Mouse (Mus musculus): Measurements from ENCODE around the gene Emilin1. TPM values are rescaled to one million over a fixed set of nuclear protein-coding genes. Genes with fewer than 3 reads are reported as not detected.
A peak's percentile ranks its signal among the peaks of the same experiment; 100 is the strongest.

The Emilin1 gene
- polyA plus RNA-seq, 2 experiments = 191 to 222 TPM

- Histone ChIP-seq H3K4me1 (ENCODE audit: control insufficient read depth, insufficient read depth, low read length) (peaks cover 19% of the 10 kb centered on the region), H3K36me3 (ENCODE audit: control insufficient read depth, insufficient read depth, low read length) (peaks cover 50% of the 10 kb centered on the region), H3K4me3 (replicated peaks; ENCODE audit: low read length) (no peak overlapping the region), H3K9me3 (ENCODE audit: control insufficient read depth, low read length) (no peaks in the 10 kb centered on the region), H3K27ac (replicated peaks; ENCODE audit: low read depth, low read length) (no peak overlapping the region), H3K27me3 (ENCODE audit: control insufficient read depth, insufficient read depth, low read length) (no peaks in the 10 kb centered on the region), H3K4me2 (replicated peaks; ENCODE audit: low read depth, low read length, severe bottlenecking) (0 out of 2 replicates have a peak overlapping the region, but pooled peaks have one; percentile 7), H3K9ac (ENCODE audit: low read depth, low read length, severe bottlenecking) (no peak overlapping the region)
- TF ChIP-seq POLR2A (IDR thresholded peaks at IDR 0.05; ENCODE audit: borderline replicate concordance, extremely low read depth, insufficient read depth, insufficient read length) = no peak
- 90% methylated on average over 6 of the region's 6 CpGs for WGBS
- DNase-seq (ENCODE audit: low spot score) (no peak), ATAC-seq (ENCODE audit: low FRiP score, low read depth) (no peak)
Observed at GRCm38 (mm10) chr5:30957891-30958290, 44.7 kb downstream of the Emilin1 start.

- no peak for DNase-seq (ENCODE audit: low spot score)
- no peaks in the 10 kb centered on the region for H3K27me3 ChIP-seq (ENCODE audit: control insufficient read depth, insufficient read depth, low read length)
- H3K36me3 ChIP-seq (ENCODE audit: control insufficient read depth, insufficient read depth, low read length) = peaks cover 36% of the 10 kb centered on the region
- H3K4me3 ChIP-seq (replicated peaks; ENCODE audit: low read length) = peak overlapping the region; percentile 88
- no peak for TF ChIP-seq POLR2A (IDR thresholded peaks at IDR 0.05; ENCODE audit: borderline replicate concordance, extremely low read depth, insufficient read depth, insufficient read length)
- H3K9me3 ChIP-seq (ENCODE audit: control insufficient read depth, low read length) = no peaks in the 10 kb centered on the region
- ATAC-seq (ENCODE audit: low FRiP score, low read depth) = no peak
- H3K4me2 ChIP-seq (replicated peaks; ENCODE audit: low read depth, low read length, severe bottlenecking) = peak overlapping the region; percentile 86
- WGBS = 37% methylated on average over 19 of the region's 19 CpGs
- peak overlapping the region; percentile 83 for H3K27ac ChIP-seq (replicated peaks; ENCODE audit: low read depth, low read length)
- H3K9ac ChIP-seq (ENCODE audit: low read depth, low read length, severe bottlenecking) = peak overlapping the region; percentile 87
- peaks cover 19% of the 10 kb centered on the region for H3K4me1 ChIP-seq (ENCODE audit: control insufficient read depth, insufficient read depth, low read length)
Observed at GRCm38 (mm10) chr5:30959198-30959854, 46.1 kb downstream of the Emilin1 start.

GRCm38 (mm10) chr5:30959966-30960501 is 46.8 kb downstream of the Emilin1 start, which contains the start of gene Preb:
Gene Preb, minus strand, starts transcription at chr5:30960361.
- Histone ChIP-seq H3K9me3 (ENCODE audit: control insufficient read depth, low read length) (no peaks in the 10 kb centered on the region), H3K27me3 (ENCODE audit: control insufficient read depth, insufficient read depth, low read length) (no peaks in the 10 kb centered on the region), H3K9ac (ENCODE audit: low read depth, low read length, severe bottlenecking) (peak within 1 kb of the TSS; percentile 87), H3K4me1 (ENCODE audit: control insufficient read depth, insufficient read depth, low read length) (peaks cover 19% of the 10 kb centered on the region), H3K27ac (replicated peaks; ENCODE audit: low read depth, low read length) (peak within 1 kb of the TSS; percentile 83), H3K36me3 (ENCODE audit: control insufficient read depth, insufficient read depth, low read length) (peaks cover 29% of the 10 kb centered on the region), H3K4me2 (replicated peaks; ENCODE audit: low read depth, low read length, severe bottlenecking) (peak within 1 kb of the TSS; percentile 86), H3K4me3 (replicated peaks; ENCODE audit: low read length) (peak within 1 kb of the TSS; percentile 88)
- ATAC-seq (ENCODE audit: low FRiP score, low read depth) (peak; percentile 96), DNase-seq (ENCODE audit: low spot score) (peak; percentile 96)
- 3% methylated on average over 53 of the region's 56 CpGs for WGBS
- 0 out of 2 replicates have a peak, but pooled peaks have one; percentile 54 for TF ChIP-seq POLR2A (IDR thresholded peaks at IDR 0.05; ENCODE audit: borderline replicate concordance, extremely low read depth, insufficient read depth, insufficient read length)

- Histone ChIP-seq H3K4me1 (ENCODE audit: control insufficient read depth, insufficient read depth, low read length) (peaks cover 19% of the 10 kb centered on the region), H3K27me3 (ENCODE audit: control insufficient read depth, insufficient read depth, low read length) (no peaks in the 10 kb centered on the region), H3K4me3 (replicated peaks; ENCODE audit: low read length) (peak overlapping the region; percentile 88; the same call in 1 of the 2 replicates), H3K4me2 (replicated peaks; ENCODE audit: low read depth, low read length, severe bottlenecking) (peak overlapping the region; percentile 55; the same call in 1 of the 2 replicates), H3K36me3 (ENCODE audit: control insufficient read depth, insufficient read depth, low read length) (peaks cover 21% of the 10 kb centered on the region), H3K27ac (replicated peaks; ENCODE audit: low read depth, low read length) (0 out of 2 replicates have a peak overlapping the region, but pooled peaks have one; percentile 53), H3K9ac (ENCODE audit: low read depth, low read length, severe bottlenecking) (peak overlapping the region; percentile 87; the same call in 1 of the 2 replicates), H3K9me3 (ENCODE audit: control insufficient read depth, low read length) (no peaks in the 10 kb centered on the region)
- 91% methylated on average over 2 of the region's 2 CpGs for WGBS
- TF ChIP-seq POLR2A (IDR thresholded peaks at IDR 0.05; ENCODE audit: borderline replicate concordance, extremely low read depth, insufficient read depth, insufficient read length) = no peak
- ATAC-seq (ENCODE audit: low FRiP score, low read depth) (no peak), DNase-seq (ENCODE audit: low spot score) (no peak)
Observed at GRCm38 (mm10) chr5:30960814-30961213, 47.6 kb downstream of the Emilin1 start.

- no peak overlapping the region for H3K4me2 ChIP-seq (replicated peaks; ENCODE audit: low read depth, low read length, severe bottlenecking)
- no peak overlapping the region for H3K9ac ChIP-seq (ENCODE audit: low read depth, low read length, severe bottlenecking)
- TF ChIP-seq POLR2A (IDR thresholded peaks at IDR 0.05; ENCODE audit: borderline replicate concordance, extremely low read depth, insufficient read depth, insufficient read length) = no peak
- H3K27ac ChIP-seq (replicated peaks; ENCODE audit: low read depth, low read length) = no peak overlapping the region
- no peaks in the 10 kb centered on the region for H3K9me3 ChIP-seq (ENCODE audit: control insufficient read depth, low read length)
- ATAC-seq (ENCODE audit: low FRiP score, low read depth) (no peak), DNase-seq (ENCODE audit: low spot score) (no peak)
- peaks cover 18% of the 10 kb centered on the region for H3K36me3 ChIP-seq (ENCODE audit: control insufficient read depth, insufficient read depth, low read length)
- WGBS = 71% methylated on average over 10 of the region's 10 CpGs
- H3K27me3 ChIP-seq (ENCODE audit: control insufficient read depth, insufficient read depth, low read length) = no peaks in the 10 kb centered on the region
- H3K4me3 ChIP-seq (replicated peaks; ENCODE audit: low read length) = no peak overlapping the region
- peaks cover 19% of the 10 kb centered on the region for H3K4me1 ChIP-seq (ENCODE audit: control insufficient read depth, insufficient read depth, low read length)
Observed at GRCm38 (mm10) chr5:30961545-30962505, 48.6 kb downstream of the Emilin1 start.
